Mouse (Mus musculus): ENCODE measurements at regions not wholly inside any gene's neighbourhood (a gene's known extent, or its start where the extent isn't known, plus 50 kb on each side); places are given as distances from the start of the nearest gene placed in this dataset.
A peak's percentile ranks its signal among the peaks of the same experiment; 100 is the strongest.
"Not testable (repeated sequence)": the region's sequence is repeated elsewhere in the genome, so short reads cannot be mapped to it uniquely, and the experiment has no call there.

GRCm38 (mm10) chr4:39065761-39066376, 384.2 kb upstream of the 1700009N14Rik start:
- DNase-seq = no peak

- DNase-seq = peak; percentile 6
Observed at GRCm38 (mm10) chr4:39067260-39067876, 382.7 kb upstream of the 1700009N14Rik start.

GRCm38 (mm10) chr4:39071532-39071931, 378.6 kb upstream of the 1700009N14Rik start:
- no peak for DNase-seq

- no peak for DNase-seq
Observed at GRCm38 (mm10) chr4:39088284-39088683, 361.8 kb upstream of the 1700009N14Rik start.

- DNase-seq = no peak
Observed at GRCm38 (mm10) chr4:39109184-39109583, 340.9 kb upstream of the 1700009N14Rik start.

- not testable (repeated sequence) for DNase-seq
Observed at GRCm38 (mm10) chr4:39113217-39113975, 336.7 kb upstream of the 1700009N14Rik start.

GRCm38 (mm10) chr4:39125528-39125927, 324.6 kb upstream of the 1700009N14Rik start:
- no peak for DNase-seq
